Mouse (Mus musculus): Measurements from ENCODE around the gene Gm5142. TPM values are rescaled to one million over a fixed set of nuclear protein-coding genes. Genes with fewer than 3 reads are reported as not detected.

The Gm5142 gene
- polyA plus RNA-seq, 1 experiment from 2014 or later, result not detected

DNA sequence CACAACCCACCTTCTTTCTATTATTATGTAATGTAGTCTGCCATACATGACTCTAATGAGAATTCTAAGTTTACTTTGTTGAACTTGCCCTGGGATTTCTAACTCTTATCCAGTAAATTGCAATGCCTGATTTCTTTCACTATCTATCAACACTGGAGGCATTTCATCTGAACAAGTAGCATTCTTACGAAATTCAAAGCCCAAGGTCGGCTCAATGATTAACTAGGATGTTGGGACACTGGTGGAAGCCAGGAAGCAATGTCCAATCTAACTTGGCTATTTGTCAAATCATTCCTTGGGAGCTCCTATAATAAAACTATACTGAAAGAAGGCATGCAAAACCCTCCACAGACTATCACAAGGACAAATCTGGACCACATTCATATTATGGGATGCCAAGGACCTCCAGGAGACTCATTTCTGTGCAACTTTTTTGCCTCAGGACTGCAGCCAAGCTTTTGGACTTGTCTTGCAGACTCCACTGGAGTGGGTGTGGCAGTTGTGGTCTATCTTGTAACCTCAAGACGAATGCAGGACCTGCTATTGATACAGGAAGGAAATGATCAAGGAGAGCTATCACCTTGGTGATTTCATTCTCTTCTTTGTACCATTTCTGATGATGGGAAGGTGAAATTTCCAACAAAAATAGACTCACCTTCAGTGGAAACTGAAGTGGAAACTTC, 21.4 kb downstream of the Gm5142 start:
- no peaks in the 10 kb centered on the region for H3K9me3 ChIP-seq (ENCODE audit: low read length)
- no peaks in the 10 kb centered on the region for H3K27me3 ChIP-seq (ENCODE audit: insufficient read depth, low read length)
- ATAC-seq (peak; percentile 87), DNase-seq (peak; percentile 49)
- no peak overlapping the region for H3K4me2 ChIP-seq (ENCODE audit: low read depth, low read length)
- no peak overlapping the region for H3K9ac ChIP-seq (replicated peaks)
- H3K4me3 ChIP-seq (ENCODE audit: low read depth, low read length), result no peak overlapping the region
- H3K27ac ChIP-seq (ENCODE audit: low read depth), result no peak overlapping the region; the same call in 1 of the 2 replicates
- WGBS (ENCODE audit: insufficient replicate concordance), result 32% methylated on average over 3 of the region's 3 CpGs
- no peaks in the 10 kb centered on the region for H3K36me3 ChIP-seq (replicated peaks; ENCODE audit: insufficient read depth, low read length)
- TF ChIP-seq EP300 (IDR thresholded peaks at IDR 0.05; ENCODE audit: low read depth) (peak; percentile 42; the same call in 1 of the 2 replicates), CTCF (IDR thresholded peaks at IDR 0.05; ENCODE audit: low read depth) (no peak)
- H3K4me1 ChIP-seq (ENCODE audit: insufficient read depth), result peaks cover 3% of the 10 kb centered on the region

DNA sequence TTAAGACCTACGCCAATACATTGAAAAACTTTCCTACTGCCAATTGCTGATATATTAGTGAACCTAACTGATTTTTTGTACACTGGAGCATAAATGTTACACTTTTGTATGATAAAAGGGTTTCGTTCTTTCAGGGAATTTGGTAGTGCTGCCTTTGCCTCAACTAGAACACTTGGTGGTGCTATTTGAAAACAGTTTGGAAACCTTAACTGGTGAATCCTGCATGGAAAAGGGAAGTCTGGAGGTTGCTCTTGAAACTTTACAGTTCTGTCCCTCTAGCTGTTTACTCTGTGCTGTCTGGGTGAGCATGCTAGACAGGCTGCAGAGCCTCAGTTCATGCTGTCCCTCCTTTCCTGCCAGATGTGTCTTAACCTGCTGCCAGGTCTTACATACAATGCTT, 23.0 kb downstream of the Gm5142 start:
- H3K27me3 ChIP-seq (ENCODE audit: insufficient read depth, low read length), result no peaks in the 10 kb centered on the region
- H3K27ac ChIP-seq (ENCODE audit: low read depth), result no peak overlapping the region
- H3K4me2 ChIP-seq (ENCODE audit: low read depth, low read length), result no peak overlapping the region
- TF ChIP-seq CTCF (IDR thresholded peaks at IDR 0.05; ENCODE audit: low read depth), result peak; percentile 64
- no peak for TF ChIP-seq EP300 (IDR thresholded peaks at IDR 0.05; ENCODE audit: low read depth)
- no peaks in the 10 kb centered on the region for H3K9me3 ChIP-seq (ENCODE audit: low read length)
- H3K4me3 ChIP-seq (ENCODE audit: low read depth, low read length), result no peak overlapping the region
- H3K4me1 ChIP-seq (ENCODE audit: insufficient read depth), result peaks cover 3% of the 10 kb centered on the region
- no peaks in the 10 kb centered on the region for H3K36me3 ChIP-seq (replicated peaks; ENCODE audit: insufficient read depth, low read length)
- DNase-seq (no peak), ATAC-seq (peak; percentile 40; the same call in 1 of the 2 replicates)
- 57% methylated on average over 2 of the region's 2 CpGs for WGBS (ENCODE audit: insufficient replicate concordance)
- H3K9ac ChIP-seq (replicated peaks), result no peak overlapping the region

GRCm38 (mm10) chr14:59142793-59143192, 35.8 kb downstream of the Gm5142 start, which contains the start of gene 1700129C05Rik:
Gene 1700129C05Rik (minus strand): TSS chr14:59142893.
- Histone ChIP-seq H3K4me2 (ENCODE audit: low read depth, low read length) (no peak within 1 kb of the TSS), H3K27me3 (ENCODE audit: insufficient read depth, low read length) (no peaks in the 10 kb centered on the region), H3K27ac (ENCODE audit: low read depth) (no peak within 1 kb of the TSS), H3K4me1 (ENCODE audit: insufficient read depth) (no peaks in the 10 kb centered on the region), H3K9me3 (ENCODE audit: low read length) (no peaks in the 10 kb centered on the region), H3K4me3 (ENCODE audit: low read depth, low read length) (no peak within 1 kb of the TSS), H3K9ac (replicated peaks) (no peak within 1 kb of the TSS), H3K36me3 (replicated peaks; ENCODE audit: insufficient read depth, low read length) (no peaks in the 10 kb centered on the region)
- WGBS (ENCODE audit: insufficient replicate concordance), result 82% methylated on average over 4 of the region's 4 CpGs
- DNase-seq, result no peak
- TF ChIP-seq EP300 (IDR thresholded peaks at IDR 0.05; ENCODE audit: low read depth), result no peak
- no peak for TF ChIP-seq CTCF (IDR thresholded peaks at IDR 0.05; ENCODE audit: low read depth)
- ATAC-seq, result no peak

- Histone ChIP-seq H3K27ac (ENCODE audit: low read depth) (no peak overlapping the region), H3K4me1 (ENCODE audit: insufficient read depth) (no peaks in the 10 kb centered on the region), H3K36me3 (replicated peaks; ENCODE audit: insufficient read depth, low read length) (no peaks in the 10 kb centered on the region), H3K4me3 (ENCODE audit: low read depth, low read length) (no peak overlapping the region), H3K9me3 (ENCODE audit: low read length) (no peaks in the 10 kb centered on the region), H3K9ac (replicated peaks) (no peak overlapping the region), H3K27me3 (ENCODE audit: insufficient read depth, low read length) (no peaks in the 10 kb centered on the region), H3K4me2 (ENCODE audit: low read depth, low read length) (no peak overlapping the region)
- ATAC-seq (no peak), DNase-seq (no peak)
- WGBS (ENCODE audit: insufficient replicate concordance), result 7% methylated on average over 2 of the region's 2 CpGs
- TF ChIP-seq CTCF (IDR thresholded peaks at IDR 0.05; ENCODE audit: low read depth) (peak; percentile 32; the same call in 1 of the 2 replicates), EP300 (IDR thresholded peaks at IDR 0.05; ENCODE audit: low read depth) (no peak)
These were observed 64.3 kb downstream of the Gm5142 start for GRCm38 (mm10) chr14:59114281-59114680.

Other genes with a start within 250 kb of the Gm5142 start
- not detected in 2 replicates for gene 1700129C05Rik, start 35.9 kb downstream of the Gm5142 start, polyA plus RNA-seq (2015; fragmentation: Nextera tagmentation; extraction: Ambion mirVana)
- gene Rcbtb1, start 22.5 kb upstream of the Gm5142 start, polyA plus RNA-seq (2015; fragmentation: Nextera tagmentation; extraction: Ambion mirVana), result 16.1 and 16.5 TPM in 2 replicates
- gene Gm6904, start 81.5 kb upstream of the Gm5142 start, polyA plus RNA-seq (2015; fragmentation: Nextera tagmentation; extraction: Ambion mirVana), result not detected in 2 replicates
- 0.30 and 0.56 TPM in 2 replicates for gene Phf11a, start 118.8 kb upstream of the Gm5142 start, polyA plus RNA-seq (2015; fragmentation: Nextera tagmentation; extraction: Ambion mirVana)
- 2.1 and 2.6 TPM in 2 replicates for gene Phf11b, start 162.6 kb upstream of the Gm5142 start, polyA plus RNA-seq (2015; fragmentation: Nextera tagmentation; extraction: Ambion mirVana)
- gene Phf11d, start 186.7 kb upstream of the Gm5142 start, polyA plus RNA-seq (2015; fragmentation: Nextera tagmentation; extraction: Ambion mirVana), result 2.9 and 3.5 TPM in 2 replicates
- gene Phf11c, start 216.6 kb upstream of the Gm5142 start, polyA plus RNA-seq (2015; fragmentation: Nextera tagmentation; extraction: Ambion mirVana), result 0.50 and 0.79 TPM in 2 replicates

All from liver, postnatal 0 days (tissue).